In the genomic region with DNA sequence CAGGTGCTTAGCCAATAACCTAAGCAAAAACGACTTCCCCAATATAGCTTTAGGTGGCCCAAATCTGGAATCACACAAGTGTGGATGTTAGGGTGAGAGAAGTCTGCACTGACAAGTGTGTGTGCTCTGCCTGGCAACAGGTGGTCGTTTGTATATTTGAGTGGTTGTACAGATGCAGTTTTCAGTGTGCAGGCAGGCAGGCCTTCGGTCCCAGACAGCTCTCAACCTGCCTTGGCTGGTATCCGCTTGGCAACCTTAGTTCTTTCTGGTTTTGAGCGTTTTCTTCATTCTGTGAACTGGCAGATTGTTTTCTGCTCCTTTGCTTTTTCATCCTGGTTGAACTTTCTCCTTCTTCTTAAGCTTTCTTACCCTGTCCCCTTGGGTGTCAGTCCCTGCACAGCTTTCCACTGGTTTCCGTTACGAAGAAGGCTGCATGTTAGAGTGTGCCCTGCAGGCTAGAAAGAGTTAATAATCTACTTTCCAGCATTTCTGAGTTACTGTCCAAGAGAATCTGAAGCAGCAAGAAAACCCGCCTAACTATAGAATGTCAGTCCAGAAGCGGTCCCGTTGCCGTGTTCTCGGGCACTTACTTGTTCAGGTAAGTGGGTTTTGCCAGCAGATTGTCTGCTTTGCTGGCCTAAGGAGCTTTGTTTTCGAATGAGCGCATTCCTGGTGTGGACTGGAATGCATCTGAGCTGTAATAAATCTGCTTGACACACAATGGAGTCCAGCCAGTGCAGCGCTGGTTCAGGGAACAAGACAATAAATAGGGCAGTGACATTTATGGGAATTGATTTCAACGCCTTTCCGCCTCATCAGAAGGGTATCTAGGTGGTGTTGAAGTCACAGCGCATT, we compare ENCODE assay signal across 8 mouse cellular contexts.
DNase-seq lines count a peak whose midpoint lies in the region; ATAC-seq lines count a peak whose summit lies in the region.

No protein-coding gene starts in this region.

- 32% methylated on average over 18 of the region's 18 CpGs for WGBS in forebrain, embryonic 14.5 days
- 27% methylated on average over 18 of the region's 18 CpGs for WGBS in lung, embryonic 15.5 days

- H3K4me3 ChIP-seq in forebrain, embryonic 14.5 days (ENCODE audit: low read depth, low read length) = no peak overlapping the region
- no peak overlapping the region for H3K4me3 ChIP-seq in lung, embryonic 15.5 days

- H3K4me2 ChIP-seq in forebrain, embryonic 14.5 days (ENCODE audit: low read length) = peak overlapping the region; percentile 20
- peak overlapping the region; percentile 42 for H3K4me2 ChIP-seq in lung, embryonic 15.5 days

- no peak for ATAC-seq in forebrain, embryonic 14.5 days
- ATAC-seq in lung, embryonic 15.5 days (ENCODE audit: borderline replicate concordance, extremely low read depth, low FRiP score, low TSS enrichment) = peak; percentile 39; the same call in 1 of the 2 replicates

- peaks cover 27% of the 10 kb centered on the region for H3K4me1 ChIP-seq in forebrain, embryonic 14.5 days (ENCODE audit: control insufficient read depth, insufficient read depth, low read length)
- peaks cover 13% of the 10 kb centered on the region for H3K4me1 ChIP-seq in lung, embryonic 15.5 days

- H3K9me3 ChIP-seq in forebrain, embryonic 14.5 days (replicated peaks; ENCODE audit: control insufficient read depth, low read length) = no peaks in the 10 kb centered on the region
- H3K9me3 ChIP-seq in lung, embryonic 15.5 days = no peaks in the 10 kb centered on the region

- no peak overlapping the region for H3K9ac ChIP-seq in forebrain, embryonic 14.5 days (ENCODE audit: low read length)
- no peak overlapping the region for H3K9ac ChIP-seq in lung, embryonic 15.5 days

- no peaks in the 10 kb centered on the region for H3K27me3 ChIP-seq in forebrain, embryonic 14.5 days (replicated peaks; ENCODE audit: control insufficient read depth, insufficient read depth, low read length)
- H3K27me3 ChIP-seq in lung, embryonic 15.5 days = no peaks in the 10 kb centered on the region

- no peaks in the 10 kb centered on the region for H3K36me3 ChIP-seq in forebrain, embryonic 14.5 days (ENCODE audit: control insufficient read depth, insufficient read depth, low read length)
- no peaks in the 10 kb centered on the region for H3K36me3 ChIP-seq in lung, embryonic 15.5 days

- DNase-seq in adrenal gland, adult (ENCODE audit: inconsistent age in 2 of 2, low spot score in 1 of 2) = peak; percentile 46 to 83
- DNase-seq in adrenal gland, postnatal 4 days (ENCODE audit: low spot score in 2 of 2) = no peak
- peak; percentile 41 for DNase-seq in forebrain, embryonic 14.5 days (ENCODE audit: low spot score)
- peak; percentile 28 for DNase-seq in hindlimb bud, embryonic 11.5 days (ENCODE audit: extremely low spot score, low read depth, low spot score)
- peak; percentile 74 for DNase-seq in retina, embryonic 14.5 days (ENCODE audit: low spot score)
- DNase-seq in cerebellum, adult 9-11 months = no peak
- DNase-seq in thymus, postnatal 10 days (ENCODE audit: low spot score in 2 of 2) = no peak

- H3K27ac ChIP-seq in forebrain, embryonic 14.5 days (ENCODE audit: low read depth, low read length) = peak overlapping the region; percentile 52; the same call in 1 of the 2 replicates
- no peak overlapping the region; the same call in 1 of the 2 replicates for H3K27ac ChIP-seq in lung, embryonic 15.5 days

Comparison
In these comparisons a context has a peak if more than half of its experiments do, and no peak if none do; other contexts are left out.
1. DNase-seq: peak in adrenal gland, adult (2 of 2), forebrain, embryonic 14.5 days (single experiment), hindlimb bud, embryonic 11.5 days (single experiment) and retina, embryonic 14.5 days (single experiment); none in adrenal gland, postnatal 4 days (0 of 2), cerebellum, adult 9-11 months (single experiment) and thymus, postnatal 10 days (0 of 2).